Mouse (Mus musculus) kidney, adult 18-20 months (tissue): Measurements from ENCODE around the gene Adcy5.

Experiments
- DNase-seq: peaks from one replicate; pipeline ENCODE4 v3.0.0; 2021

The Adcy5 gene

GRCm38 (mm10) chr16:35154641-35155390 lies at the start of gene Adcy5:
Adcy5 (plus strand) TSS chr16:35154877.
- peak; percentile 28 for DNase-seq

GRCm38 (mm10) chr16:35107985-35108384 lies 46.7 kb upstream of the Adcy5 start:
- DNase-seq: no peak

- DNase-seq: no peak
These were observed 45.5 kb upstream of the Adcy5 start for GRCm38 (mm10) chr16:35109156-35109555.

GRCm38 (mm10) chr16:35109656-35110291 lies 44.9 kb upstream of the Adcy5 start:
- DNase-seq: no peak

- peak; percentile 83 for DNase-seq
These were observed 44.1 kb upstream of the Adcy5 start for GRCm38 (mm10) chr16:35110410-35111142.

GRCm38 (mm10) chr16:35111143-35111620 lies 43.5 kb upstream of the Adcy5 start:
- DNase-seq: no peak

GRCm38 (mm10) chr16:35113496-35113895 lies 41.2 kb upstream of the Adcy5 start:
- DNase-seq: no peak

GRCm38 (mm10) chr16:35116328-35116956 lies 38.2 kb upstream of the Adcy5 start:
- no peak for DNase-seq

- DNase-seq: no peak
These were observed 37.2 kb upstream of the Adcy5 start for GRCm38 (mm10) chr16:35117436-35117835.

GRCm38 (mm10) chr16:35120603-35121002 lies 34.1 kb upstream of the Adcy5 start:
- no peak for DNase-seq

GRCm38 (mm10) chr16:35127270-35127669 lies 27.4 kb upstream of the Adcy5 start:
- DNase-seq: no peak

GRCm38 (mm10) chr16:35130172-35130571 lies 24.5 kb upstream of the Adcy5 start:
- no peak for DNase-seq

- no peak for DNase-seq
These were observed 15.3 kb upstream of the Adcy5 start for GRCm38 (mm10) chr16:35139416-35139815.

GRCm38 (mm10) chr16:35139873-35140619 lies 14.6 kb upstream of the Adcy5 start:
- DNase-seq: no peak

GRCm38 (mm10) chr16:35140620-35140975 lies 14.1 kb upstream of the Adcy5 start:
- no peak for DNase-seq

GRCm38 (mm10) chr16:35141839-35142238 lies 12.8 kb upstream of the Adcy5 start:
- no peak for DNase-seq

GRCm38 (mm10) chr16:35146153-35146552 lies 8.5 kb upstream of the Adcy5 start:
- no peak for DNase-seq

- DNase-seq: no peak
These were observed 1.4 kb upstream of the Adcy5 start for GRCm38 (mm10) chr16:35153146-35153755.

- no peak for DNase-seq
These were observed 434 bp upstream of the Adcy5 start for GRCm38 (mm10) chr16:35154245-35154640.

GRCm38 (mm10) chr16:35155391-35156305 lies 971 bp downstream of the Adcy5 start:
- DNase-seq: peak; percentile 51

- DNase-seq: peak; percentile 58
These were observed 1.6 kb downstream of the Adcy5 start for GRCm38 (mm10) chr16:35156306-35156695.
